Mouse (Mus musculus) C2C12 (cell line): ENCODE measurements around the gene Tmem50a. TPM values are rescaled to one million over a fixed set of nuclear protein-coding genes. Genes with fewer than 3 reads are reported as not detected.

ENCODE experiments used
- H3K27me3 ChIP-seq: one replicate; pipeline ENCODE4 v1.6.1; 2011; ENCODE audit not compliant: control insufficient read depth, insufficient read depth, insufficient read length
- H3K36me3 ChIP-seq: one replicate; pipeline ENCODE4 v1.6.1; 2011; ENCODE audit not compliant: control insufficient read depth, insufficient read depth
- H3K4me3 ChIP-seq: one replicate; pipeline ENCODE4 v1.5.1; 2011; ENCODE audit warnings: mild to moderate bottlenecking, control low read depth; ENCODE audit not compliant: poor library complexity, insufficient read depth, severe bottlenecking
- H3K79me2 ChIP-seq: one replicate; pipeline ENCODE4 v1.6.1; 2011; ENCODE audit not compliant: control insufficient read depth, insufficient read depth
- H3K79me3 ChIP-seq: one replicate; pipeline ENCODE4 v1.6.1; 2011; ENCODE audit warnings: low read depth, control low read depth
- H3ac ChIP-seq: one replicate; pipeline ENCODE3; 2011; ENCODE audit warnings: low read depth; ENCODE audit not compliant: control insufficient read depth, insufficient read length
- CEBPB ChIP-seq: IDR thresholded peaks from one replicate; pipeline ENCODE4 v1.6.1; 2011; ENCODE audit warnings: low read depth, mild to moderate bottlenecking, control low read depth, moderate library complexity
- CTCF ChIP-seq: IDR thresholded peaks from one replicate; pipeline ENCODE4 v1.5.1; 2011; ENCODE audit not compliant: control insufficient read depth, insufficient read depth, insufficient read length
- FOSL1 ChIP-seq: IDR thresholded peaks from one replicate; pipeline ENCODE4 v1.8.0; 2011; ENCODE audit warnings: mild to moderate bottlenecking, low read length; ENCODE audit not compliant: poor library complexity, insufficient read depth, severe bottlenecking
- MAX ChIP-seq: IDR thresholded peaks from one replicate; pipeline ENCODE4 v1.6.1; 2011; ENCODE audit warnings: mild to moderate bottlenecking, control low read depth
- MYOD1 ChIP-seq: IDR thresholded peaks from one replicate; pipeline ENCODE4 v1.6.1; 2011; ENCODE audit warnings: low read depth; ENCODE audit not compliant: control insufficient read depth, insufficient read length
- MYOG ChIP-seq: IDR thresholded peaks from one replicate; pipeline ENCODE4 v1.6.1; 2011; ENCODE audit not compliant: control insufficient read depth, insufficient read length; ENCODE audit errors: extremely low read depth
- USF1 ChIP-seq: IDR thresholded peaks from one replicate; pipeline ENCODE4 v1.6.1; 2011; ENCODE audit warnings: low read depth, mild to moderate bottlenecking, control low read depth, moderate library complexity
- polyA plus RNA-seq: library from polyadenylated mRNA; unstranded; fragments of >200 nt; fragmentation: generic; extraction: Trizol; gene quantifications from one replicate; pipeline ENCODE4 v1.2.1, GENCODE M21; 2012; ENCODE audit warnings: missing spikeins

Gene Tmem50a
- polyA plus RNA-seq, 1 experiment = 94.9 TPM

DNA sequence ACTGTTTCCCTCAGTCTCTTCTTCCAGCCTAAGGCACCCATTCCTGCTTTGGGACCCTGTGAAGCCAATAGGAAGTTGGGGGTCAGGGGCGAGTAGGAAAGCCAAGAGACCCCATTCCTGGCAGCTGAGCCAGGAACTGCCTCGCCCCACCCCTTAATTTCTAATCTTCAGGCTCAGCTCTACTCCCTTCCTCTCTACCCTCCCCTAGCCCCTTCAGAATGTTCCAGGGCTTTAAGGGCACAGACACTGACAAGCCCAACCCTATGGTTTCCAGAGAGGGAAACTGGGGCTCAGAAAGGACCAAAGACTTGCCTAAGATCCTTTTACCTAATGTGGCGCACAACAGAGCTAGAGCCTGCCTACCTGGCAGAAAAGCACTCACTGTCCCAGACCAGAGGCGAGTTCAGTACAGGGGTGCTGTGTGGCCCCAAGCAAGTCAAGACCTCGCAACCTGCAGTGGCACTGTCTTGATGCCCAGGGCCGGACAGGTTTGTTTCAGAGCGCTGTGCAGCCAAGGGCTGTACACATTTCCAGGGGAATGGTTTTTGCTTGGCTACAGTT, 44.9 kb downstream of the Tmem50a start:
- H3K36me3 ChIP-seq = no peaks in the 10 kb centered on the region
- peaks cover 24% of the 10 kb centered on the region for H3K27me3 ChIP-seq
- H3K79me3 ChIP-seq = no peaks in the 10 kb centered on the region
- no peaks in the 10 kb centered on the region for H3K79me2 ChIP-seq
- H3ac ChIP-seq = no peak overlapping the region
- TF ChIP-seq MYOG = no peak
- TF ChIP-seq FOSL1 = no peak
- no peak for TF ChIP-seq USF1
- no peak for TF ChIP-seq CTCF
- TF ChIP-seq MAX = no peak
- TF ChIP-seq CEBPB = no peak
- no peak for TF ChIP-seq MYOD1
- H3K4me3 ChIP-seq = no peak overlapping the region

- H3ac ChIP-seq = no peak overlapping the region
- no peak overlapping the region for H3K4me3 ChIP-seq
- no peaks in the 10 kb centered on the region for H3K36me3 ChIP-seq
- no peaks in the 10 kb centered on the region for H3K79me2 ChIP-seq
- H3K79me3 ChIP-seq = no peaks in the 10 kb centered on the region
- TF ChIP-seq USF1 (no peak), MAX (no peak), CEBPB (no peak), CTCF (no peak), MYOD1 (no peak), FOSL1 (no peak), MYOG (no peak)
- peaks cover 28% of the 10 kb centered on the region for H3K27me3 ChIP-seq
Measured at GRCm38 (mm10) chr4:134869068-134869730, 45.6 kb downstream of the Tmem50a start.

DNA sequence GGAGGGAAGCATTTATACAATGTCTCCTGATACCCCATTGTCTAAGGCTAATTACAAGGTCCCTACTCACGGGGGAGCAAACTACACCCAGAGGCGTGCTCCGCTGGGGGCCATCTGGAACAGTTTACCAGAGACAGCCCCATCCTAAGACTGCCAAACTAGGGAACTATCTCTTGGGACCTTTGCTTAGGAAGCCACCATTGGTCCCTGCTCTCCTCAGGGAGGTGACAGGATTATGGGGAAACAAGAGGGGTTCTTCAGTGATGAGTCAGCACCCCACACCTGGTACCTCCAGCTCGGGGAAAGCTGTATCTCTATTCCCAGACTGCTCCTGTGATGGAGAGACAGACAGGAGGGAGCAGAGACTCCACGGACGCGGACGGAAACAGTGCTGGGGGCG, 46.3 kb downstream of the Tmem50a start:
- Histone ChIP-seq H3K79me3 (no peaks in the 10 kb centered on the region), H3K4me3 (no peak overlapping the region), H3K36me3 (no peaks in the 10 kb centered on the region), H3K79me2 (no peaks in the 10 kb centered on the region), H3K27me3 (peaks cover 30% of the 10 kb centered on the region), H3ac (no peak overlapping the region)
- TF ChIP-seq MAX = no peak
- TF ChIP-seq MYOG = no peak
- no peak for TF ChIP-seq MYOD1
- TF ChIP-seq CEBPB = no peak
- TF ChIP-seq CTCF = no peak
- TF ChIP-seq FOSL1 = no peak
- TF ChIP-seq USF1 = no peak

DNA sequence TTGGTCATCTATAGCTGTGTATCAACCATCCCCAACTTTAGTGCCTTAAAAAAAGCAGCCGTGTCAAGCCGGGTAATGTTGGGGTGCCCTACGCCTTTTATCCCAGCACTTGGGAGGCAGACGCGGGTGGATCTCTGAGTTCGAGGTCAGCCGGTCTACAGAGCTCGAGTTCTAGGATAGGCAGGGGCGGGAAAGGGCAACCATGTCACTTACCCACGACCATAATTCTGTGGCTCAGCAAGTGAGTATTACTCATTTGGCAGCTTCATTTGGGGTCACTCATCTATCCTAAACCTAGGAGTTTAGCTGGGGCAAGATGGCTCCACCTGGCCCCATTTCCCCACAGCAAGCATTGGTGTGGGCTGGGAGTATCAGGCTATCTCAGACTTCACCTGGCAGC, 46.8 kb downstream of the Tmem50a start:
- TF ChIP-seq CTCF = no peak
- no peak for TF ChIP-seq MAX
- no peak overlapping the region for H3K4me3 ChIP-seq
- peaks cover 30% of the 10 kb centered on the region for H3K27me3 ChIP-seq
- no peak overlapping the region for H3ac ChIP-seq
- no peaks in the 10 kb centered on the region for H3K79me3 ChIP-seq
- no peaks in the 10 kb centered on the region for H3K79me2 ChIP-seq
- H3K36me3 ChIP-seq = no peaks in the 10 kb centered on the region

DNA sequence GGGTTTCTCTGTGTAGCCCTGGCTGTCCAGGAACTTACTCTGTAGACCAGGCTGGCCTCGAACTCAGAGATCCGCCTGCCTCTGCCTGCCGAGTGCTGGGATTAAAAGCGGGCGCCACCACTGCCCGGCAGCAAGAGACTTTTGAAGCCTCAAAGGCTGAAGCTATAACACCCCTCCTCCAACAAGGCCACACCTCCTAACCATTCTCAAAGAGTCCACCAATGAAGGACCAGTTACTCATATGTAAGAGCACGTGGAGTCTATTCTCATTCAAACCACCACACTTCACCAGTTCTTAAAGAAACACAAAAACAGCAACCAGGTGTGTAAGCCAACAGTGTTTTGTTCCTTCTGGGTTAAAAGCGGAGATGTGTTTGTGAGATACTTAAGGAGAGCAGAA, 47.2 kb downstream of the Tmem50a start:
- no peaks in the 10 kb centered on the region for H3K36me3 ChIP-seq
- H3K4me3 ChIP-seq = no peak overlapping the region
- H3K27me3 ChIP-seq = peaks cover 31% of the 10 kb centered on the region
- H3ac ChIP-seq = no peak overlapping the region
- H3K79me2 ChIP-seq = no peaks in the 10 kb centered on the region
- no peaks in the 10 kb centered on the region for H3K79me3 ChIP-seq
- TF ChIP-seq FOSL1 (no peak), CEBPB (no peak), CTCF (no peak), MYOD1 (no peak), USF1 (no peak), MYOG (no peak), MAX (no peak)

- no peaks in the 10 kb centered on the region for H3K36me3 ChIP-seq
- H3K27me3 ChIP-seq = peaks cover 33% of the 10 kb centered on the region
- no peak overlapping the region for H3ac ChIP-seq
- no peaks in the 10 kb centered on the region for H3K79me3 ChIP-seq
- no peak overlapping the region for H3K4me3 ChIP-seq
- TF ChIP-seq MAX (no peak), CEBPB (no peak), MYOG (no peak), USF1 (no peak), FOSL1 (no peak), CTCF (no peak), MYOD1 (no peak)
- no peaks in the 10 kb centered on the region for H3K79me2 ChIP-seq
Measured at GRCm38 (mm10) chr4:134867213-134867612, 47.6 kb downstream of the Tmem50a start.
